Mouse (Mus musculus) kidney, adult 2 months (tissue): ENCODE results near the gene Nav3.

Experiments
- CTCF ChIP-seq: fragments of 200-500 bp; conservative IDR thresholded peaks from 2 replicates; pipeline ENCODE4 v1.5.1; 2011; ENCODE audit warnings: low read depth, mild to moderate bottlenecking, control low read depth, low read length, moderate library complexity, mixed read lengths; ENCODE audit not compliant: insufficient read depth, insufficient read length
- POLR2A ChIP-seq: fragments of 200-500 bp; IDR thresholded peaks from one replicate; pipeline ENCODE4 v1.6.1; 2011; ENCODE audit warnings: low read depth, low read length, control low read depth

GRCm38 (mm10) chr10:109906413-109906785 lies 549.6 kb downstream of the Nav3 start:
- TF ChIP-seq POLR2A (no peak), CTCF (no peak)
